Mouse (Mus musculus) testis, postnatal 10 days (tissue): Measurements from ENCODE around the gene Ell.

Experiments
- DNase-seq: peaks from one replicate; pipeline ENCODE4 v3.0.0; 2021; ENCODE audit warnings: low spot score

The Ell gene

GRCm38 (mm10) chr8:70598722-70599121 lies 59.5 kb downstream of the Ell start:
- no peak for DNase-seq

- no peak for DNase-seq
Measured at GRCm38 (mm10) chr8:70599507-70600290, 60.4 kb downstream of the Ell start.

GRCm38 (mm10) chr8:70600473-70601270 lies 61.4 kb downstream of the Ell start:
- DNase-seq = no peak

- DNase-seq = peak; percentile 93
Measured at GRCm38 (mm10) chr8:70601271-70601649, 62.0 kb downstream of the Ell start.

GRCm38 (mm10) chr8:70602139-70602811 lies 63.0 kb downstream of the Ell start:
- DNase-seq = no peak

- DNase-seq = no peak
Measured at GRCm38 (mm10) chr8:70604558-70604957, 65.3 kb downstream of the Ell start.

- DNase-seq = no peak
Measured at GRCm38 (mm10) chr8:70605871-70606779, 66.9 kb downstream of the Ell start.

GRCm38 (mm10) chr8:70606780-70607602 lies 67.7 kb downstream of the Ell start:
- no peak for DNase-seq

GRCm38 (mm10) chr8:70607603-70607897 lies 68.3 kb downstream of the Ell start:
- no peak for DNase-seq

- peak; percentile 75 for DNase-seq
Measured at GRCm38 (mm10) chr8:70607898-70608748, 68.9 kb downstream of the Ell start.

GRCm38 (mm10) chr8:70608749-70609367 lies 69.6 kb downstream of the Ell start, which contains the start of gene Ssbp4:
Gene Ssbp4 (minus strand): TSS chr8:70608872.
- no peak for DNase-seq

GRCm38 (mm10) chr8:70609368-70609848 lies 70.2 kb downstream of the Ell start:
- peak; percentile 94 for DNase-seq

- DNase-seq = peak; percentile 94
Measured at GRCm38 (mm10) chr8:70609849-70610795, 70.9 kb downstream of the Ell start.

GRCm38 (mm10) chr8:70610796-70611771 lies 71.8 kb downstream of the Ell start:
- DNase-seq = peak; percentile 96

GRCm38 (mm10) chr8:70611849-70612248 lies 72.6 kb downstream of the Ell start:
- DNase-seq = peak; percentile 92

- DNase-seq = no peak
Measured at GRCm38 (mm10) chr8:70613763-70614162, 74.5 kb downstream of the Ell start.

- DNase-seq = no peak
Measured at GRCm38 (mm10) chr8:70614469-70614868, 75.2 kb downstream of the Ell start.
